Mouse (Mus musculus) 416B (cell line): ENCODE measurements around the gene Stk4.

ENCODE experiments used
- DNase-seq: peaks from one replicate; pipeline ENCODE4 v3.0.0; 2011; ENCODE audit warnings: low read depth

Stk4 gene

DNA sequence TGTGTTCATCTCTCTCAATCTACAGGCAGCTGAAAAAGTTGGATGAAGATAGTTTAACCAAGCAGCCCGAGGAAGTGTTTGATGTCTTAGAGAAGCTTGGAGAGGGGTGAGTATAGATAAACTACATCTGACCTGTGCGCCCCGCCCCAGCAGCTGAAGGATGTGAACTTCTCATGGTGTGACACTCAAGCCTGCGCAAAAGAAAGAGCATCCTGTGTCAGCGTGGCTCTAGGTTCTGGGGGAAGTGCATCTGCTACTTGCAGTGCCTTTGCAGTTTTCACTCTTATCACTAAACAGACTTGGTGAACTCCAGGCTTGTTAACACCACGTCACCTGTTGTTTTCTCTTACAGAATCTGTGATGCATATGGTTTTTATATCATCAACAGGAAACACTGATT, 9.4 kb downstream of the Stk4 start:
- DNase-seq = no peak

- no peak for DNase-seq
Observed at GRCm38 (mm10) chr2:164081577-164081976, 11.5 kb downstream of the Stk4 start.

- no peak for DNase-seq
Observed at GRCm38 (mm10) chr2:164082175-164082574, 12.1 kb downstream of the Stk4 start.

- DNase-seq = peak; percentile 95
Observed at GRCm38 (mm10) chr2:164083609-164084341, 13.7 kb downstream of the Stk4 start.

- no peak for DNase-seq
Observed at GRCm38 (mm10) chr2:164084342-164084700, 14.2 kb downstream of the Stk4 start.

DNA sequence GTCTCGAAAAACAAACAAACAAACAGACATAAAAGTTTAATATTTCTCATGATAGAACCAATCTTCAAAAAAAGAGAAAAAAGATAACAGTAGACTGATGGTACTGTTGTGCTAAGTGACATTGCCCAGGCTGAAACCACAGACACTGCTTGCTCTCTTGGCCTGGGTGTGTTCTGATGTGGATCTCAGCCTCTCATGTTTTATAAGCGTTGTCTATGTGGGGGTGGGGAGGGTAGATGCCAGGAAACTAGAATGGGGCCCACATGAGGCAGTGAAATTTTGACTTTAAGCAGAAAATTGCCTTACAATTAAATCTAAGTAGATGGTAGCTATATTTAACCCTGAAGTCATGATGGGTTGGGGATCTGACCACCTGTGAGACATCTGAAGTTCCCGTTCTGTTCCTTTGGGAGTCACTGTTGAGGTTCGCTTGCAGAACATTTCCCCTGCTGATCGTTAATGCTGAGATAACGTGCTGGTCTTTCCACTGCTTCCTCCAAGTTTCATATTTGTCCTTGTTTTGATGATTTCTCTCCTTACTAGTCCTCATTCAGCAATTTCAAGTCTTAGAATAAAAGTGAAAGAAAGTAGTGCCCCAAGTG, 17.4 kb downstream of the Stk4 start:
- DNase-seq = no peak

GRCm38 (mm10) chr2:164089508-164089907, 19.4 kb downstream of the Stk4 start:
- no peak for DNase-seq

- DNase-seq = no peak
Observed at GRCm38 (mm10) chr2:164094152-164094551, 24.0 kb downstream of the Stk4 start.

- DNase-seq = no peak
Observed at GRCm38 (mm10) chr2:164098603-164099250, 28.6 kb downstream of the Stk4 start.

DNA sequence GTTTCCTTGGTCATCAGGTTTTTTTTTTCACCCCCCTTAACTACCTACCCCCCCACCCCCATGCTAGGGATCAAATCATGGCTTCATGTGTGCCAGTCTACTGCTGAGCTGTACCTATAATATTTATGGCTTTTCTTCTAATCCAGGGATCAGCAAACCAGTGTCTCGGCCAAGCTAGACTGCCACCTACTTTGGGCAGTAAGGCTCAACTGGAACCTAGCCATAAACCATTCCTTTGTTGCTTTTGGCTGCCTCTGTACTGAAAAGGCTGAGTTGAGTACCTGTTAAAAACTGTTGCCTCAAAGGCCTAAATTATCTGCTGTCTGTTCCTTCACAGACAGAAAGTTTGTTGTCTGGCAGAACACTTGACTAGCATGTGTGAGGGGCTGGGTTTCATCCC, 31.8 kb downstream of the Stk4 start:
- DNase-seq = no peak

GRCm38 (mm10) chr2:164102366-164102765, 32.2 kb downstream of the Stk4 start:
- DNase-seq = no peak

GRCm38 (mm10) chr2:164103501-164103900, 33.4 kb downstream of the Stk4 start:
- peak; percentile 63 for DNase-seq

- DNase-seq = no peak
Observed at GRCm38 (mm10) chr2:164106287-164107035, 36.3 kb downstream of the Stk4 start.

DNA sequence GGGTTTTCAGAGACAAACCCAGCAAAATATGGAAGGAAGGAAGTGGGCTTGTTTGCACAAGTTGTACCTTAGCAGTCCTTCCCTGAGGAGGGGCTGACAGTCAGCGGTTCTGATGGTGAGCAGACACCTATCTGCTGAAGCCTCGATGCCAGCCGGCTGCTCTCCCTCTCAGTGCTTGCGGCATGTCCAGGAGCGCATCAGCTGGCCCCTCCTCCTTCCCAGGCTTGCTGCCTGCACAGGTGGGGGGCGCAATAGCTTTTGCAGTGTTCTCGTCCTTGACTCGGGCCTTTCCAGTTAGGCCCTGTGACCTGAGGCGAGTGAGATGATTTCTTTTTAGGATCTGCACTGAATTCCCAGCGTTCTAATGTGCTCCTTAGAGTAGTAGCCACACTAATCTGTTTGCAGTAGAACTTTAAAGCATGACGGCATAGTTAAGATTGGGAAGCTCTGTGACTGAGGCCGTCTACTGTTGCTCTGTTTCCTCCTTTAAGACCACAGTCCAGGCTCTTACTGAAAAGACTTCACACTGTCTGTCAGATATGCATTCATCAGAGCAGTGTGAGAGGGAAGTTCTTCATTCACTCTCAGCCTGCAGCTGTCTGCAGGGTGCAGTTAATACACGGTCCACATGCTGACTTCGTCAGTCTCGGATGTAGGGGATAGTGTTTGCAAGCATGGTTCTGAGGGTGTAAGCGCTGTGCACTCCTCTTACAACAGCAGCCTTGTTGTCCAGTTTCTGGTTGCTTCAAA, 37.2 kb downstream of the Stk4 start:
- DNase-seq = no peak

GRCm38 (mm10) chr2:164108501-164108900, 38.4 kb downstream of the Stk4 start:
- no peak for DNase-seq

- DNase-seq = no peak
Observed at GRCm38 (mm10) chr2:164111546-164111945, 41.4 kb downstream of the Stk4 start.

DNA sequence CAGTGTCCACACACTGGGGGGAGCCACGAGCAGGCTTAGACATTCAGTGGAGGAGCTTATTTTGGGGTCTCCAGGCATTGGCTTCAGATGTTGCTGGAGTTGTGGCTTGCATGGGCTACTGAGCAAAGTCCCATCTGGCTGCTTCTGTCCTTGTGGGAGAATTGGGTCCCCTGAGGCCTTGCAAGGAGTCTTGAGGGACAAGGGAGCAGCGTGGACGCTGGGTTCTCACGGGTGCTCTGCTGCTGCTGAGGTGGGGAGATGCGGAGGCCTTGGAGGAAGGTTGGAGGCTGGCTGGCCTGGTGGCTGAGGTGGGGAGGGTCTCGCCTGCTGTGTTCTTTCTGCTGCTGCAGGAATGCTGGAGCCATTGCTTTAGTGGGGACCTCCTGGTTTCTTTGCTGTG, 43.9 kb downstream of the Stk4 start:
- no peak for DNase-seq

- no peak for DNase-seq
Observed at GRCm38 (mm10) chr2:164115531-164115930, 45.4 kb downstream of the Stk4 start.

DNA sequence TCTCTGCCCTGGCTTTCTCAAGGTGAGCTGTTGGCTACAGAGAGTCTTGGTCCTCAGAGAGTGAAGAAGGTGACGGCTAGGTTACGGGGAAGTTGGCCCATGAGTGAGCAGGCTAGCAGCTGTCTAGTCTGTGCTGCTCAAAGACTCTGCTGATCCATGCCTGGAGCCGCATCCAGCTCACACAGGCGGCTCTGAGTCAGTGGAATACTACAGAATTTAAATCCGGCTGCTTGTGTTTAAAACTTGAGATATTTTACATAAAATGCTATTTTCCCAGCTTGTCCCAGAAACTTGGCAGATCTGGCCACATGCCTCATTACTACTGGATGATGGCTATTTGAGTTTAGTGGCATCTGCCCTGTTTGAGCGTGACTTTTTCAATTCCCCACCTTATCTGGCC, 49.4 kb downstream of the Stk4 start:
- DNase-seq = no peak

- no peak for DNase-seq
Observed at GRCm38 (mm10) chr2:164123169-164123766, 53.1 kb downstream of the Stk4 start.

DNA sequence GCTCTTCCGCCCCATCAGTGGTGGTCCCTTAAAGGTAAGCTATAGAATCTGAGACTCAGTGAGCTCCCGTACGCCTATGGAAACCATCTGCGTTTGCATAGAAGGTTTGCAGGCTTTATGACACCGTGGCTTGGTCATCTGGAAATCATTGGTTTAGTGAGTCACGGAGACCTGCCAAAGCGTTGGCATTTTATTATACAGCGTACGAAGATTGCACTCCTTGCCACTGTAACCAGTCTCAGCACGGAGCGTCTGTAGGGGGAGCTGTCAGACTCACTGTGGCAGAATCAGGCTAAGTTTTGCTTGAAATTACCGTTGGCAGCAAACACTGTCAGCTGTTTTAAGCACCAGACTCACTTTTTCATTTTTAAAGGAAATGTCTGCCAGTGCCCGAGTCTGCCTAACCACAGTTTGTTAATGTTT, 56.4 kb downstream of the Stk4 start:
- DNase-seq = peak; percentile 24

GRCm38 (mm10) chr2:164127297-164127696, 57.2 kb downstream of the Stk4 start:
- DNase-seq = peak; percentile 24
